Mouse (Mus musculus) lung, embryonic 16.5 days (tissue): Measurements from ENCODE around the gene Gabrr2. TPM values are rescaled to one million over a fixed set of nuclear protein-coding genes. Genes with fewer than 3 reads are reported as not detected.
"Not testable (repeated sequence)": the region's sequence is repeated elsewhere in the genome, so short reads cannot be mapped to it uniquely, and the experiment has no call there.

Experiments
- ATAC-seq: fragments of 200-750 bp; cut with Nextera tagmentation; 2 replicates; pipeline ENCODE4 v1.8.0; 2017; ENCODE audit warnings: low read depth, mild to moderate bottlenecking, moderate library complexity
- H3K27ac ChIP-seq: fragments of 300-500 bp; sonication (generic); 2 replicates; pipeline ENCODE4 v1.5.1; 2014; ENCODE audit warnings: mild to moderate bottlenecking, control low read depth, low read length
- H3K27me3 ChIP-seq: fragments of 300-500 bp; sonication (generic); 2 replicates; pipeline ENCODE4 v1.6.1; 2014; ENCODE audit warnings: low read depth, low read length, mixed read lengths; ENCODE audit not compliant: control insufficient read depth, insufficient read depth
- H3K36me3 ChIP-seq: fragments of 300-500 bp; sonication (generic); 2 replicates; pipeline ENCODE4 v1.6.1; 2014; ENCODE audit warnings: low read length; ENCODE audit not compliant: control insufficient read depth, insufficient read depth
- H3K4me1 ChIP-seq: fragments of 300-500 bp; sonication (generic); replicated peaks from 2 replicates; pipeline ENCODE4 v1.6.1; 2014; ENCODE audit warnings: low read length, mixed read lengths; ENCODE audit not compliant: control insufficient read depth, insufficient read depth
- H3K4me2 ChIP-seq: fragments of 300-500 bp; sonication (generic); 2 replicates; pipeline ENCODE4 v1.6.1; 2014; ENCODE audit warnings: low read depth, low read length, control low read depth
- H3K4me3 ChIP-seq: fragments of 300-500 bp; sonication (generic); 2 replicates; pipeline ENCODE4 v1.5.1; 2014; ENCODE audit warnings: mild to moderate bottlenecking, low read length, control low read depth
- H3K9ac ChIP-seq: fragments of 300-500 bp; sonication (generic); 2 replicates; pipeline ENCODE4 v1.6.1; 2014; ENCODE audit warnings: low read length, control low read depth
- H3K9me3 ChIP-seq: fragments of 300-500 bp; sonication (generic); 2 replicates; pipeline ENCODE4 v1.6.1; 2016; ENCODE audit warnings: low read length; ENCODE audit not compliant: control insufficient read depth
- WGBS: fragments of 180-500 bp; shearing (Covaris S2); extraction: QIAGEN DNeasy Blood & Tissue Kit; methylation state at CpG from one replicate; pipeline ENCODE4 v1.1.7; 2014; 5-methylcytosine and 5-hydroxymethylcytosine counted together
- polyA plus RNA-seq: library from polyadenylated mRNA; unstranded; fragments of >200 nt; fragmentation: Nextera tagmentation; extraction: Ambion mirVana; gene quantifications from 2 replicates; pipeline ENCODE4 v1.2.1, GENCODE M21; 2015

The Gabrr2 gene
- polyA plus RNA-seq, 1 experiment from 2014 or later, result 0.10 TPM

- not testable (repeated sequence) for H3K4me3 ChIP-seq, H3K27me3 ChIP-seq, H3K4me1 ChIP-seq, H3K9me3 ChIP-seq, ATAC-seq, H3K9ac ChIP-seq, H3K4me2 ChIP-seq, H3K36me3 ChIP-seq, H3K27ac ChIP-seq
- 0% methylated on average over 3 of the region's 3 CpGs for WGBS
Observed at GRCm38 (mm10) chr4:33119118-33119517, 56.3 kb downstream of the Gabrr2 start.

GRCm38 (mm10) chr4:33124493-33124892 is 61.7 kb downstream of the Gabrr2 start:
- Histone ChIP-seq H3K27me3 (no peaks in the 10 kb centered on the region), H3K27ac (no peak overlapping the region), H3K9me3 (no peaks in the 10 kb centered on the region), H3K4me3 (no peak overlapping the region), H3K4me1 (no peaks in the 10 kb centered on the region), H3K9ac (no peak overlapping the region), H3K36me3 (no peaks in the 10 kb centered on the region), H3K4me2 (no peak overlapping the region)
- 76% methylated on average over 6 of the region's 6 CpGs for WGBS
- no peak for ATAC-seq

- H3K9me3 ChIP-seq, result no peaks in the 10 kb centered on the region
- H3K4me3 ChIP-seq, result no peak overlapping the region
- no peaks in the 10 kb centered on the region for H3K36me3 ChIP-seq
- no peak overlapping the region for H3K9ac ChIP-seq
- no peaks in the 10 kb centered on the region for H3K4me1 ChIP-seq
- WGBS, result 39% methylated on average over 10 of the region's 10 CpGs
- H3K4me2 ChIP-seq, result no peak overlapping the region
- ATAC-seq, result no peak
- H3K27ac ChIP-seq, result no peak overlapping the region
- H3K27me3 ChIP-seq, result no peaks in the 10 kb centered on the region
Observed at GRCm38 (mm10) chr4:33125409-33126084, 62.7 kb downstream of the Gabrr2 start.

- WGBS, result 49% methylated on average over 11 of the region's 11 CpGs
- Histone ChIP-seq H3K9me3 (no peaks in the 10 kb centered on the region), H3K27me3 (no peaks in the 10 kb centered on the region), H3K36me3 (no peaks in the 10 kb centered on the region), H3K4me3 (no peak within 1 kb of the TSS), H3K4me2 (no peak within 1 kb of the TSS), H3K4me1 (no peaks in the 10 kb centered on the region), H3K27ac (no peak within 1 kb of the TSS), H3K9ac (no peak within 1 kb of the TSS)
- no peak for ATAC-seq
Observed at GRCm38 (mm10) chr4:33132221-33132620, 69.4 kb downstream of the Gabrr2 start, which contains the start of gene Gabrr1. Gene Gabrr1, plus strand, starts transcription at chr4:33132521.

Other genes with a start within 250 kb of the Gabrr2 start
- gene Ankrd6, start 112.2 kb upstream of the Gabrr2 start, polyA plus RNA-seq, result 2.6 and 3.6 TPM in 2 replicates
- gene Rragd, start 80.0 kb upstream of the Gabrr2 start, polyA plus RNA-seq, result 2.6 and 2.9 TPM in 2 replicates
- 48.2 and 50.1 TPM in 2 replicates for gene Ube2j1, start 31.6 kb upstream of the Gabrr2 start, polyA plus RNA-seq
- gene Gabrr1, start 69.5 kb downstream of the Gabrr2 start, polyA plus RNA-seq, result not detected in 2 replicates
- 1.2 and 1.3 TPM in 2 replicates for gene Pm20d2, start 126.7 kb downstream of the Gabrr2 start, polyA plus RNA-seq
- gene Srsf12, start 146.0 kb downstream of the Gabrr2 start, polyA plus RNA-seq, result 3.2 and 3.4 TPM in 2 replicates
- 108 and 118 TPM in 2 replicates for gene Pnrc1, start 227.2 kb downstream of the Gabrr2 start, polyA plus RNA-seq
- gene Rngtt, start 247.3 kb downstream of the Gabrr2 start, polyA plus RNA-seq, result 20.0 and 22.0 TPM in 2 replicates